Mouse (Mus musculus): ENCODE measurements at regions not wholly inside any gene's neighbourhood (a gene's known extent, or its start where the extent isn't known, plus 50 kb on each side); places are given as distances from the start of the nearest gene placed in this dataset.
A peak's percentile ranks its signal among the peaks of the same experiment; 100 is the strongest.

DNA sequence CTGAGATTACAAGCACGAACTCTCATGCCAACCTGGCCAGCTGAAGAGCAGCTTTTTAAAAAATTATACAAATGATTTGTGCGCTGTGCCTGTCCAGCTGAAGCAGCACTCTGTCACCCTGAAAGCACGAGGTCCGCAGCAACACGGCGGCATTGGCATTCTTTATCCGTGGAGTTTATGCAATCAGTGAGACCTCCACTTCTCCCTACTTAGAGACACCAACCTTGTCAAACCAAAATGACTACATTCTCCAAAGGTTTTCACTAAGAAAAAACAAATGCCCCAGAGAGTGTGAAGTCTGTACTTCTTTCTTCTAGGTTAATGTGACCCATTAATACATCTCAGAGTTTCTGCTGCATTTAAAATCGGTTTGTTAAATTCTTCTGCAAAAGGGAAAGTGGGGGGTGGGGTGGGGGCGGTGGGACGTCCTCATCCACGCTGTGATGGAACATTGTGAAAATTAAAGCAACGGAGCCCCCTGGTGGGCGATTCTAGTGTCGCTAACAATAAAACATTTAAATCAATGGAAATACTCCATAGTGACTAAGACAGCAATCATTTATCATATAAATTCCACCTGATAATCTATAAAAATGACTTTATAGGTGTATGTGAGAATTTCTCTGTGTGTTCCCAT, 524.2 kb upstream of the Gpc5 start:
- peak; percentile 65; the same call in 1 of the 2 replicates for ATAC-seq (ENCODE audit: low FRiP score)
- H3K36me3 ChIP-seq (ENCODE audit: insufficient read depth, low read length), result no peaks in the 10 kb centered on the region
- peak overlapping the region; percentile 40 for H3K4me2 ChIP-seq (ENCODE audit: low read depth, low read length, poor library complexity, severe bottlenecking)
- H3K27me3 ChIP-seq (ENCODE audit: insufficient read depth, low read length), result no peaks in the 10 kb centered on the region
- H3K4me3 ChIP-seq (ENCODE audit: low read depth, low read length), result peak overlapping the region; percentile 5; the same call in 1 of the 2 replicates
- H3K9me3 ChIP-seq (ENCODE audit: low read length), result no peaks in the 10 kb centered on the region
- WGBS, result 14% methylated on average over 14 of the region's 14 CpGs
- H3K27ac ChIP-seq (ENCODE audit: low read depth, low read length), result no peak overlapping the region
- no peak overlapping the region for H3K9ac ChIP-seq (replicated peaks; ENCODE audit: low read length, poor library complexity, severe bottlenecking)
- peak; percentile 75 for TF ChIP-seq CTCF (IDR thresholded peaks at IDR 0.05)
- peak; percentile 91 for DNase-seq (ENCODE audit: low spot score)
- H3K4me1 ChIP-seq (ENCODE audit: insufficient read depth, low read length), result no peaks in the 10 kb centered on the region

DNA sequence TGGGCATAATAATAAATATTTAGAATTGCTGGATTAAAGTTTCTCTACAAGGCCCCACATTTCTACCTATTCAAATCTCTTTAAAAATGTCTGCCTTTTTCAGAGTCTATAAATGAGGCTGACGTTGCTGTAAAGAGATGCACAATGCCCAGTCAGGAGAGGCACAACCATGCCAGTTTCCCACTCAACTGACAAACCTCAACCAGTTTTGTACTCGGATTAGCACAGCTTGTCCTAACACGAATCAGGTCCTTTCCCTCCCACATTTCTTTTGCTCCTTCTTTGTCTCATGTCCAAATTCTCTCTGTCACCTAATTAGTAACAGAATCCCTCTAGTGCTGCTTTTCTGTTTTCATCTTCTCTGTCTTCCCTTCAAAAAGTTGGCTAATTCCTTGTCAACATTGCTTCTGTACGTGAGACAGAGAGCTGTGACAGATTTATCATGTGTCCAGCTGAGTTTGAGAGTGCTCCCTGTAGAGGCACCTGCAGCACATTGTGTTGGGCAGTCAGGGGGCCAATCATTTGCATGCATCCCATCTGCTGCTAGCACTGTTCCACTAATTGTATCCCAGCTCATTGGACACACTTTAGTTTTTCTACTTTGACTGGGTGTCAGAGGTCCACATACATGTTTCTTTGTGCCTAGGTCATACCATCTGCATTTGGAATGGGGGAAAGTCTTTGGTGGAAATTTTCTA, 504.5 kb upstream of the Gpc5 start:
- Histone ChIP-seq H3K4me3 (ENCODE audit: low read depth, low read length) (no peak overlapping the region), H3K4me2 (ENCODE audit: low read depth, low read length, poor library complexity, severe bottlenecking) (no peak overlapping the region), H3K4me1 (ENCODE audit: insufficient read depth, low read length) (no peaks in the 10 kb centered on the region), H3K27ac (ENCODE audit: low read depth, low read length) (no peak overlapping the region), H3K9ac (replicated peaks; ENCODE audit: low read length, poor library complexity, severe bottlenecking) (no peak overlapping the region), H3K9me3 (ENCODE audit: low read length) (no peaks in the 10 kb centered on the region), H3K27me3 (ENCODE audit: insufficient read depth, low read length) (no peaks in the 10 kb centered on the region), H3K36me3 (ENCODE audit: insufficient read depth, low read length) (no peaks in the 10 kb centered on the region)
- peak; percentile 51 for DNase-seq (ENCODE audit: low spot score)
- WGBS, result 15% methylated on average over 4 of the region's 4 CpGs
- no peak for TF ChIP-seq CTCF (IDR thresholded peaks at IDR 0.05)
- ATAC-seq (ENCODE audit: low FRiP score), result no peak

DNA sequence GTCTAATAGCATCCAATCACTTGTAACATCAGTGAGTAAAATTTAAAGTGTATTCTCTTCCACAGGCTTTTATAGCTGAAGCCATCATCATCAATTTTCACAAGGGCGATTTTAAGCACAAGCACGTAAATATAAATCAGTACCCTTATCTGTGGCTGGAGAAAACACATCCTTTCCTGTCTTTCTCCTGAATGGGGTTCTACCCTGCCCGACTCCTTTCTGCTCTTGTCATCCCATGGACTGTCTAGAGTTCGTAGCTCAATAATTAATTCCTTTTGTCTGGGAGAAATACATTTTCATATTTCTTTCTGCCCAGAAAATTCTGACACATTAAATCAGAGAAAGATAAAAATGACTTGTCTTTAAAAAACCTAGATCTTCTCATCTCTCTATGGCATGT, 482.7 kb upstream of the Gpc5 start:
- no peak for TF ChIP-seq CTCF (IDR thresholded peaks at IDR 0.05)
- Histone ChIP-seq H3K27me3 (ENCODE audit: insufficient read depth, low read length) (no peaks in the 10 kb centered on the region), H3K4me2 (ENCODE audit: low read depth, low read length, poor library complexity, severe bottlenecking) (no peak overlapping the region), H3K4me3 (ENCODE audit: low read depth, low read length) (no peak overlapping the region), H3K4me1 (ENCODE audit: insufficient read depth, low read length) (no peaks in the 10 kb centered on the region), H3K9me3 (ENCODE audit: low read length) (no peaks in the 10 kb centered on the region), H3K9ac (replicated peaks; ENCODE audit: low read length, poor library complexity, severe bottlenecking) (no peak overlapping the region), H3K27ac (ENCODE audit: low read depth, low read length) (no peak overlapping the region), H3K36me3 (ENCODE audit: insufficient read depth, low read length) (no peaks in the 10 kb centered on the region)
- ATAC-seq (ENCODE audit: low FRiP score), result no peak
- WGBS, result 81% methylated on average over 4 of the region's 4 CpGs
- no peak for DNase-seq (ENCODE audit: low spot score)

DNA sequence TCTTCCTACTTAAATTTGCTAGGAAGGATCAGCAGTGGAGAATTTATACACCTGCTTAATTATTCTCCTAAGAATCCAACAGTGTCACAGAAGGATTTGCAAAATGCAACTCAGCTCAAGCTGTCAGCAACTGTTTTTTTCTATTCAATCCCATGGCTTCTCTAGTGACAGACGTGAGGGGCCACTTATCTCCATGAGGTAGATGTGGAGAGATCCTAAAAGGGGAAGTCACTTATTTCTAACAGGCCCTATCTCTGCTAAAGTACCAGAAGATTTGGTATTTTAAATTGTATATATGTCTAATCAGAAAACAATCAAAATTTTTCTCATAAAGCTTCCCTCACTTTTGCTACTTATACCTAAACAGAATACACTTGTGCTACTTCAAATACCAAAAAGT, 479.6 kb upstream of the Gpc5 start:
- no peaks in the 10 kb centered on the region for H3K27me3 ChIP-seq (ENCODE audit: insufficient read depth, low read length)
- no peak overlapping the region for H3K27ac ChIP-seq (ENCODE audit: low read depth, low read length)
- no peaks in the 10 kb centered on the region for H3K9me3 ChIP-seq (ENCODE audit: low read length)
- no peak overlapping the region for H3K4me2 ChIP-seq (ENCODE audit: low read depth, low read length, poor library complexity, severe bottlenecking)
- H3K4me1 ChIP-seq (ENCODE audit: insufficient read depth, low read length), result no peaks in the 10 kb centered on the region
- TF ChIP-seq CTCF (IDR thresholded peaks at IDR 0.05), result no peak
- ATAC-seq (ENCODE audit: low FRiP score) (no peak), DNase-seq (ENCODE audit: low spot score) (no peak)
- no peak overlapping the region for H3K4me3 ChIP-seq (ENCODE audit: low read depth, low read length)
- H3K36me3 ChIP-seq (ENCODE audit: insufficient read depth, low read length), result no peaks in the 10 kb centered on the region
- 45% methylated on average over 1 of the region's 1 CpGs for WGBS
- H3K9ac ChIP-seq (replicated peaks; ENCODE audit: low read length, poor library complexity, severe bottlenecking), result no peak overlapping the region

DNA sequence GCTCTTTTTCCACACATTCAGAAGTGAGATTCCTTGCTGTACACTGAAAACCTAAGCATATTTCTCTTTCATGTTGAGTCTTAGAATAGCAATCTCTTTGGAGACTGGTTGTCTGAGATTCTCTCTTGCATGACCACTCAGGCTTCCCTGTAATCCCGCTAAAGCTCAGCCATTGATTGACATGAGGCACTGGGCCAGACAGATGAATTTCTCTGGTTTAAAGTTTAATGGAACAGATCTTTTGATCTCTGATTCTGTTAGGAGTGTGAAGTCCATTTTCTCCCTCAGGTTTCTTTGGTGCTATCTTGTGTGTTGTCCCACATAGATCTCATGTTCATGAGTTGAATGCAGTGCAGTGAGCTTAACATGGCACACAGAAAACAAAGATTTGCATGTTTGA, 435.4 kb upstream of the Gpc5 start:
- H3K27ac ChIP-seq (ENCODE audit: low read depth, low read length), result no peak overlapping the region
- no peak overlapping the region for H3K9ac ChIP-seq (replicated peaks; ENCODE audit: low read length, poor library complexity, severe bottlenecking)
- no peaks in the 10 kb centered on the region for H3K27me3 ChIP-seq (ENCODE audit: insufficient read depth, low read length)
- no peak for TF ChIP-seq CTCF (IDR thresholded peaks at IDR 0.05)
- H3K4me1 ChIP-seq (ENCODE audit: insufficient read depth, low read length), result no peaks in the 10 kb centered on the region
- no peaks in the 10 kb centered on the region for H3K36me3 ChIP-seq (ENCODE audit: insufficient read depth, low read length)
- DNase-seq (ENCODE audit: low spot score) (no peak), ATAC-seq (ENCODE audit: low FRiP score) (no peak)
- 24% methylated on average over 1 of the region's 1 CpGs for WGBS
- no peak overlapping the region for H3K4me3 ChIP-seq (ENCODE audit: low read depth, low read length)
- H3K4me2 ChIP-seq (ENCODE audit: low read depth, low read length, poor library complexity, severe bottlenecking), result no peak overlapping the region
- no peaks in the 10 kb centered on the region for H3K9me3 ChIP-seq (ENCODE audit: low read length)

DNA sequence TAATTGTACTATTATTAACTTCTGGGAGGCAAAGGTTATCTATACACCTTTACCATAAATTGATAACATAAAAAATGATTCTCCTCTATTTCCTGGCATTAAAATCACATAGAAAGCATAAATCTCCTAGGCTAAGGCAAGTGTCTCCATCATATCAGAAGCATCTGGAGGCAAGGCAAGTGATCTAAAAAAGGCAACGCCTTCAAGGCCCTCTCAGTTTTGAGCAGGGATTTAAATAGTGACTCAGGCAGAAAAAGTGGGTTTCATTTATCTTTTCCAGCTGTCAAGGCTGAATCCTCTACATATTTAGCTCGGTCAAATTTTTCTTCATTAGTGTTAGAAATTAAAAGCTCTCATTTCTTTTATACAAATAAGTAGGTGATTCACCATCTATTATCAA, 430.0 kb upstream of the Gpc5 start:
- H3K4me1 ChIP-seq (ENCODE audit: insufficient read depth, low read length), result no peaks in the 10 kb centered on the region
- H3K27ac ChIP-seq (ENCODE audit: low read depth, low read length), result no peak overlapping the region
- WGBS, result 83% methylated on average over 2 of the region's 2 CpGs
- H3K9me3 ChIP-seq (ENCODE audit: low read length), result no peaks in the 10 kb centered on the region
- H3K4me3 ChIP-seq (ENCODE audit: low read depth, low read length), result no peak overlapping the region
- TF ChIP-seq CTCF (IDR thresholded peaks at IDR 0.05), result no peak
- DNase-seq (ENCODE audit: low spot score) (no peak), ATAC-seq (ENCODE audit: low FRiP score) (no peak)
- no peak overlapping the region for H3K4me2 ChIP-seq (ENCODE audit: low read depth, low read length, poor library complexity, severe bottlenecking)
- no peak overlapping the region for H3K9ac ChIP-seq (replicated peaks; ENCODE audit: low read length, poor library complexity, severe bottlenecking)
- H3K27me3 ChIP-seq (ENCODE audit: insufficient read depth, low read length), result no peaks in the 10 kb centered on the region
- H3K36me3 ChIP-seq (ENCODE audit: insufficient read depth, low read length), result no peaks in the 10 kb centered on the region
